Mouse (Mus musculus) heart, embryonic 13.5 days (tissue): ENCODE measurements around the gene Ywhag. TPM values are rescaled to one million over a fixed set of nuclear protein-coding genes. Genes with fewer than 3 reads are reported as not detected.

ENCODE experiments used
- ATAC-seq: fragments of 200-750 bp; cut with Nextera tagmentation; 2 replicates; pipeline ENCODE4 v1.8.0; 2017; ENCODE audit warnings: moderate TSS enrichment; ENCODE audit not compliant: insufficient number of reproducible peaks, low FRiP score, low TSS enrichment; ENCODE audit errors: extremely low read depth
- H3K27ac ChIP-seq: fragments of 300-500 bp; sonication (generic); replicated peaks from 2 replicates; pipeline ENCODE4 v1.5.1; 2015; ENCODE audit warnings: moderate library complexity, mild to moderate bottlenecking, inconsistent platforms
- H3K27me3 ChIP-seq: fragments of 300-500 bp; sonication (generic); replicated peaks from 2 replicates; pipeline ENCODE4 v1.6.1; 2015; ENCODE audit warnings: mild to moderate bottlenecking, inconsistent platforms
- H3K36me3 ChIP-seq: fragments of 300-500 bp; sonication (generic); 2 replicates; pipeline ENCODE4 v1.6.1; 2015; ENCODE audit warnings: mild to moderate bottlenecking, inconsistent platforms
- H3K4me1 ChIP-seq: fragments of 300-500 bp; sonication (generic); 2 replicates; pipeline ENCODE4 v1.6.1; 2015; ENCODE audit warnings: inconsistent platforms
- H3K4me2 ChIP-seq: fragments of 300-500 bp; sonication (generic); 2 replicates; pipeline ENCODE4 v1.6.1; 2015; ENCODE audit warnings: inconsistent platforms, mild to moderate bottlenecking, moderate library complexity
- H3K4me3 ChIP-seq: fragments of 300-500 bp; sonication (generic); 2 replicates; pipeline ENCODE4 v1.5.1; 2015; ENCODE audit warnings: moderate library complexity, mild to moderate bottlenecking, inconsistent platforms
- H3K9ac ChIP-seq: fragments of 300-500 bp; sonication (generic); 2 replicates; pipeline ENCODE4 v1.6.1; 2015; ENCODE audit warnings: inconsistent platforms, mild to moderate bottlenecking, moderate library complexity
- H3K9me3 ChIP-seq: fragments of 300-500 bp; sonication (generic); 2 replicates; pipeline ENCODE4 v1.6.1; 2016; ENCODE audit warnings: inconsistent platforms
- WGBS: fragments of 180-500 bp; shearing (Covaris S2); methylation state at CpG from one replicate; pipeline ENCODE4 v1.1.7; 2015; ENCODE audit warnings: mixed read lengths; 5-methylcytosine and 5-hydroxymethylcytosine counted together
- polyA plus RNA-seq: library from polyadenylated mRNA; unstranded; fragments of >200 nt; fragmentation: Nextera tagmentation; extraction: Ambion mirVana; gene quantifications from 2 replicates; pipeline ENCODE4 v1.2.1, GENCODE M21; 2015

Ywhag gene
- polyA plus RNA-seq, 1 experiment from 2014 or later = 157 TPM

- H3K4me2 ChIP-seq = 0 out of 2 replicates have a peak overlapping the region, but pooled peaks have one; percentile 1
- no peak overlapping the region for H3K9ac ChIP-seq
- peaks cover 8% of the 10 kb centered on the region for H3K4me1 ChIP-seq
- WGBS = 73% methylated on average over 9 of the region's 11 CpGs
- H3K4me3 ChIP-seq = no peak overlapping the region
- H3K36me3 ChIP-seq = no peaks in the 10 kb centered on the region
- peak; percentile 59 for ATAC-seq
- no peaks in the 10 kb centered on the region for H3K9me3 ChIP-seq
- peak overlapping the region; percentile 9; the same call in 1 of the 2 replicates for H3K27ac ChIP-seq
- H3K27me3 ChIP-seq = no peaks in the 10 kb centered on the region
Observed at GRCm38 (mm10) chr5:135950710-135951412, 16.4 kb upstream of the Ywhag start.

- ATAC-seq = no peak
- peak overlapping the region; percentile 54 for H3K4me2 ChIP-seq
- H3K9ac ChIP-seq = peak overlapping the region; percentile 59; the same call in 1 of the 2 replicates
- no peaks in the 10 kb centered on the region for H3K36me3 ChIP-seq
- 0 out of 2 replicates have a peak overlapping the region, but pooled peaks have one; percentile 56 for H3K27ac ChIP-seq
- 0 out of 2 replicates have a peak, but pooled peaks cover 3% of the 10 kb centered on the region for H3K9me3 ChIP-seq
- WGBS = 74% methylated on average over 5 of the region's 5 CpGs
- no peak overlapping the region for H3K4me3 ChIP-seq
- H3K4me1 ChIP-seq = peaks cover 13% of the 10 kb centered on the region
- no peaks in the 10 kb centered on the region for H3K27me3 ChIP-seq
Observed at GRCm38 (mm10) chr5:135946621-135947020, 12.2 kb upstream of the Ywhag start.

DNA sequence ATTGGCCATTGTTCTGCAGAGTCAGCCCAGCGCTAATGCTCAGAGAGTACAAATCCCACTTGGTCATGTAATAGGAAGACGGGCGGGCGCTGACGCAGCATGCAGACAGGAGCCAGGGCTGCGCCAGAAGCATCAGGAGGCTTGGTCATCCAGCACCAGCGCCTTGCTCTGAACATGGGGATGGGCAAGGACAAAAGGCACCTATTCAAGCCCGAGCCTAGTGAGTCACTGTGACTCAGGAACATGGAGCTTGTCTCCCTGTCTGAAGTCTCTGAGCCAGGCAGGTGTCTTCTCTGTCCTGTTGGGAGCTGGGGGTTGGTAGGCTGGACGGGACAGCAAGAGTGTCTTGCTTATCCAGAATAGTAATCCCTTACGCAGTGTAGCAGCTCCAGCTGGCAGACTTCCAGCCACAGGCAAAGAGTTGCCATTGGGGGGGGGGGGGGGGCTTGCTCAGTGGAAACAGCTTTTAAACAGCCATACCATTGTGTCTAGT, 11.5 kb upstream of the Ywhag start:
- WGBS = 32% methylated on average over 10 of the region's 10 CpGs
- Histone ChIP-seq H3K36me3 (no peaks in the 10 kb centered on the region), H3K4me1 (peaks cover 13% of the 10 kb centered on the region), H3K27me3 (no peaks in the 10 kb centered on the region), H3K4me3 (peak overlapping the region; percentile 11; the same call in 1 of the 2 replicates), H3K9me3 (0 out of 2 replicates have a peak, but pooled peaks cover 3% of the 10 kb centered on the region), H3K27ac (peak overlapping the region; percentile 56), H3K9ac (peak overlapping the region; percentile 59), H3K4me2 (peak overlapping the region; percentile 54)
- ATAC-seq = no peak; the same call in 1 of the 2 replicates

- Histone ChIP-seq H3K9ac (no peak overlapping the region), H3K36me3 (no peaks in the 10 kb centered on the region), H3K27me3 (no peaks in the 10 kb centered on the region), H3K4me1 (peaks cover 18% of the 10 kb centered on the region), H3K4me3 (no peak overlapping the region), H3K27ac (no peak overlapping the region), H3K4me2 (no peak overlapping the region), H3K9me3 (0 out of 2 replicates have a peak, but pooled peaks cover 3% of the 10 kb centered on the region)
- 71% methylated on average over 6 of the region's 6 CpGs for WGBS
- no peak for ATAC-seq
Observed at GRCm38 (mm10) chr5:135942710-135943109, 8.3 kb upstream of the Ywhag start.

DNA sequence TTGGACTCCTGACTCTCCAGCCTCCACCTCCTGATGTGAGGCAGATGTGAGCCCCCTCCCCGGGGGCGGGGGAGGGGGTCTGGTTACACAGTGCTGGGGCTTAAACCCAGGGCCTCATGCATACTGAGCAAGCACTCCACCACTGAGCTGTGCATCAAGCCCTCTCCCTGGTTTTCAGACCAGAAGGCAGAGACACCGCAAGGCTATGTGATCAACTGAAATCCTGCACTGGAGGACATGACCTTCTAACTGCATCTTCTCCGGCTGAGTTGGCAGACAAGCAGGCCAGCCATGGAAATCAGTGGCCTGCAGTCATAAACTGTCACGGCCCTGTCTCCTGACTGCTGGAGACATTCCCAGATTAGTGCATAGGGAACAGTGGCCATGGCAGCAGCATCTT, 6.2 kb upstream of the Ywhag start:
- 35% methylated on average over 5 of the region's 5 CpGs for WGBS
- peaks cover 7% of the 10 kb centered on the region for H3K4me1 ChIP-seq
- no peak overlapping the region for H3K4me2 ChIP-seq
- H3K9ac ChIP-seq = no peak overlapping the region
- no peak overlapping the region for H3K4me3 ChIP-seq
- H3K27ac ChIP-seq = no peak overlapping the region
- H3K9me3 ChIP-seq = 0 out of 2 replicates have a peak, but pooled peaks cover 3% of the 10 kb centered on the region
- no peaks in the 10 kb centered on the region for H3K27me3 ChIP-seq
- no peak for ATAC-seq
- no peaks in the 10 kb centered on the region for H3K36me3 ChIP-seq

DNA sequence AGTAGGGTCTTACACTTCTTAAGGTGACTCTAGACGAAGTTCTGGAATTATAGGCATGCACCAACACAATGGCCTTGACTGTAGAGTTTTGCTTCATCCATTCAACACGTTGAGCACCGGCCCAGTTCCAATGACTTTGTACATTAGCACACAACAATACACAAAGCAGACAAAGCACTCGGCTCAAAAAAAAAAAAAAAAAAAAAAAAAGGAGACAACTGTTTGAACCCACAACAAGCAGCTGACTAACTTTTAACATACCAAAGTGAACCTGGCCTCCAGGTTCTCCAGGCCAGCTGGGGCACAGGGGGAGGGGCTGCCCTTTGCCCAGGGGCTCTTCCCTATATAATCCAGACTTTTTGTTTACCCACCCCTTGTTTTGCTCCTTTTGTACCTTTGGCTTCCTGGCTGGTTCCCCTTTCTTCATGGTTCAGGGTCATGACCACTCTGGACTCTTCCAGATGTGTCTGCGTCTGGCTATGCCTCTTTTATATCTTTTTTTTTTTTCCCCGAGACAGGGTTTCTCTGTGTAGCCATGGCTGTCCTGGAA, 1.3 kb upstream of the Ywhag start:
- Histone ChIP-seq H3K4me2 (no peak overlapping the region), H3K27ac (peak overlapping the region; percentile 97), H3K36me3 (peaks cover 18% of the 10 kb centered on the region), H3K9ac (no peak overlapping the region), H3K4me1 (peaks cover 33% of the 10 kb centered on the region), H3K9me3 (no peaks in the 10 kb centered on the region), H3K4me3 (no peak overlapping the region), H3K27me3 (no peaks in the 10 kb centered on the region)
- ATAC-seq = no peak
- 74% methylated on average over 6 of the region's 6 CpGs for WGBS

DNA sequence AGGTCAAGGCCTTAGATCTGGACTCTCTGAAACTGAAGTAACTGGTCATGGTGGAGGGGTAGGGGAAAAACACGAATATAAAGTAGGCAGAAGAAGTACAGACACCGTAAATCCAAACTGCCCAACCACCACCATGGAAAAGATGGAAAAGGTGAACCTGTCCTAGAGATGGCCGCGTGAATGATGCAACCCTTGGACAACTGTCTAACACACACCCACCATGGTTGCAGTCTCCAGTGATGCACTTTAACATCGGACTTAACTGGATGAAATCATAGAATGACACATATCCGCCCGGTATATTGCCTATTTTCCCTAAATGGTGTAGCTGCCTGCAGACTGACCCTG, 734 bp upstream of the Ywhag start:
- H3K27me3 ChIP-seq = no peaks in the 10 kb centered on the region
- H3K36me3 ChIP-seq = peaks cover 23% of the 10 kb centered on the region
- ATAC-seq = no peak
- H3K27ac ChIP-seq = peak overlapping the region; percentile 97
- H3K4me1 ChIP-seq = peaks cover 36% of the 10 kb centered on the region
- H3K4me2 ChIP-seq = peak overlapping the region; percentile 88
- H3K9ac ChIP-seq = peak overlapping the region; percentile 63
- H3K4me3 ChIP-seq = peak overlapping the region; percentile 90
- 51% methylated on average over 7 of the region's 7 CpGs for WGBS
- H3K9me3 ChIP-seq = no peaks in the 10 kb centered on the region

DNA sequence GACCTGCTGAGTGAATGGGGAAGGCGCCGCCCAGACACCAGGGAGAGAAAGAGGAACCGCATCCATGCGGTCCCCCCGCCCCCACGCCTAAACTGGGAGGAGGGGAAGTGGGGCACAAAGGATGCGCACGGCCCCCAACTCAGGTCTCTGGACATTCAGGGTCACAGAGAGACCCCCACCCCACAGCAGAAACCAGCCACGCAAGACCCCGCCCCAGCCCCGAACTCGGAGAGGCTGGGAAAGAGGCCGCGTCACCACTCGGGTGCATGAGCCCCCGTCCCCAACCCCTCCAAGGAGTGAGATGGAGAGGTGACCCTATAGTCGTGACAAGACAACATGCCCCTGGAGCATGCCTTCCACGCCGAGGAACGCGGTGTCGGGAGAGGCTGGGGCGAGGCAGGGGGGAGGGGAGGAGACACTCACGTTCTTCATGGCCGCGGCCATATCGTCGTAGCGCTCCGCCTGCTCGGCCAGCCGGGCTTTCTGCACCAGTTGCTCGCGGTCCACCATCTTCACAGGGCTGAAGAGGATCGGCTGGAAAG, 445 bp downstream of the Ywhag start:
- Histone ChIP-seq H3K27me3 (no peaks in the 10 kb centered on the region), H3K36me3 (peaks cover 35% of the 10 kb centered on the region), H3K4me1 (peaks cover 39% of the 10 kb centered on the region), H3K27ac (peak overlapping the region; percentile 97), H3K9ac (peak overlapping the region; percentile 96), H3K4me2 (peak overlapping the region; percentile 88), H3K9me3 (no peaks in the 10 kb centered on the region), H3K4me3 (peak overlapping the region; percentile 90)
- WGBS = under 1% methylated on average over 35 of the region's 35 CpGs
- ATAC-seq = peak; percentile 16; the same call in 1 of the 2 replicates

DNA sequence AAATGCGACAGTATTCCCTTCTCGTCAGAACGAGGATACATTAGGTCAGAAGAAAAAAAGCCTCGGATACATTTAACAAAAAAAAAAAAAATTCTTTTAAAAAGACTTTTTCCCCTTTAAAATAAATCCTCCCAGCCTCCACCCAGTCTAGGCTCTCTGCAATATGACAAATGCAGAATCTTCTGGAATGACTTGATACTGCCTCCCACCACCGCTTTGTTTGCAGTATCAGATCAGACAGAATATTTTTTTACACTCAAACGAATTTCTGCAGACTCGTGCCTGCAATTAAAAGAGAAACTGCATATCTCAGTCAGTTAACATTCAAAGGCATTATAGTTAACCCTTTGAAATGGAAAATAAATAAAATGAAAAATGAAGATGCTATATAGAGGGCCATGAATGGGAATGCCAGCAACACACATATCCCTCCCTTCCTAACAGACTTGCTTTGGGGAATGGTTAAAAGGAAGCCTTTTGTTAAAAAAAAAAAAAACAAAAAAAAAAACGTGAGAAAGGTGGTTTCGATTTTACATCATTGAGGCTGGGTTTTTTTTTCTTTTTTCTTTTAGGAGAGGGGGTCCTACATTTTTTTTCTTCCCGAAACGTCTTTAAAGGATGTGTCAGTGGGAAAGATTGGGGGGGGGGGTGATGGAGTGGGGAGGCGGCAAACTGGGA, 1.1 kb downstream of the Ywhag start:
- H3K4me3 ChIP-seq = peak overlapping the region; percentile 90
- WGBS = 12% methylated on average over 12 of the region's 12 CpGs
- no peaks in the 10 kb centered on the region for H3K27me3 ChIP-seq
- H3K27ac ChIP-seq = peak overlapping the region; percentile 97
- H3K4me1 ChIP-seq = peaks cover 41% of the 10 kb centered on the region
- no peaks in the 10 kb centered on the region for H3K9me3 ChIP-seq
- H3K9ac ChIP-seq = peak overlapping the region; percentile 96
- H3K4me2 ChIP-seq = peak overlapping the region; percentile 88
- no peak for ATAC-seq
- peaks cover 41% of the 10 kb centered on the region for H3K36me3 ChIP-seq

DNA sequence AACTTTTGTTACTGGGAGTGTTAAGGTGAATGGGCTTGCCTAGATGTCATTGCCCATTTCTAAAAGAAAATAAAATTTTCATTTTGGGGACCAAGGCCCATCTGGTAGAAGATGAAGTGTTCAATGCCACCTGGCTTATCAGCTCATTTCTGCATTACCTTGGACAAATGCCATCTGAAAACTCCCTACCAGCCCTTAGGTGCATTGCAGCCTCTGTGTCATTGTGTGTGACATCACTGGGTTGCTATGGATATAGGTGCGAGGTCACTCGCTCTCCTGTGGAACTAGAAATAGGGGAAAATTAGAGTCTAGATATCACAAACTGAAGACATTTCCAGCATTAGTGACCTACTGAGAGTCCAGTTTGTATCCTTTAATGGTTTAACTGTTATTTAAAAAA, 2.1 kb downstream of the Ywhag start:
- no peaks in the 10 kb centered on the region for H3K27me3 ChIP-seq
- no peaks in the 10 kb centered on the region for H3K9me3 ChIP-seq
- peak overlapping the region; percentile 88 for H3K4me2 ChIP-seq
- H3K4me1 ChIP-seq = peaks cover 46% of the 10 kb centered on the region
- peaks cover 51% of the 10 kb centered on the region for H3K36me3 ChIP-seq
- no peak overlapping the region for H3K27ac ChIP-seq
- no peak for ATAC-seq
- 66% methylated on average over 2 of the region's 2 CpGs for WGBS
- H3K4me3 ChIP-seq = peak overlapping the region; percentile 90
- H3K9ac ChIP-seq = 0 out of 2 replicates have a peak overlapping the region, but pooled peaks have one; percentile 37

- no peaks in the 10 kb centered on the region for H3K27me3 ChIP-seq
- peaks cover 46% of the 10 kb centered on the region for H3K4me1 ChIP-seq
- H3K36me3 ChIP-seq = peaks cover 59% of the 10 kb centered on the region
- no peak for ATAC-seq
- no peak overlapping the region for H3K4me3 ChIP-seq
- H3K4me2 ChIP-seq = peak overlapping the region; percentile 88; the same call in 1 of the 2 replicates
- WGBS = 72% methylated on average over 9 of the region's 9 CpGs
- no peak overlapping the region for H3K27ac ChIP-seq
- no peaks in the 10 kb centered on the region for H3K9me3 ChIP-seq
- 0 out of 2 replicates have a peak overlapping the region, but pooled peaks have one; percentile 11 for H3K9ac ChIP-seq
Observed at GRCm38 (mm10) chr5:135931526-135931925, 2.9 kb downstream of the Ywhag start.
